Mouse (Mus musculus): ENCODE data around the gene Mknk1. TPM values are rescaled to one million over a fixed set of nuclear protein-coding genes. Genes with fewer than 3 reads are reported as not detected.

Mknk1 gene
- polyA plus RNA-seq, 1 experiment: 15.3 TPM

DNA sequence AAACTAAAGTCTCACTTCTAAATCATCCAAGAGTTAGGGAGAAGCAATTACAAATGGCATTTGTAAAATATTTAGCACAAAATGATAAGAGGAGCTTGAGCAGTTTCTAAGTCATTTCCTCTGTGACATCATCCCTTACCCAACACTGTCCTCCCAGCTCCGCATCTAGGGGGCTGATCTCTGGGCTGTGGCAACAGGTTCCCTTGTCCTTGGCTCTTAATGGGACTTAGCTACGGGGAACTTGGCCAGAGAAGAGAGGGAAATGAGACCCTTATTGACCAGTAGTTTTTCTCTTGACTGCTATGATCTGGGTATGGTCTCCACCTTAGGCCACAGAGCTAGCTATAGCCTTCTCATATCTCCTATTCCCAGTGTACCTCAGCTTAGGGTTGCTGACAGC is 13.7 kb upstream of the Mknk1 start:
- Histone ChIP-seq H3K36me3 (ENCODE audit: control insufficient read depth, insufficient read depth) (no peaks in the 10 kb centered on the region), H3ac (ENCODE audit: control insufficient read depth, insufficient read length, low read depth) (no peak overlapping the region), H3K27me3 (ENCODE audit: control insufficient read depth, insufficient read depth, insufficient read length) (no peaks in the 10 kb centered on the region), H3K79me2 (ENCODE audit: control insufficient read depth, insufficient read depth) (peaks cover 15% of the 10 kb centered on the region), H3K4me3 (ENCODE audit: insufficient read depth, poor library complexity, severe bottlenecking) (no peak overlapping the region), H3K79me3 (ENCODE audit: low read depth) (no peaks in the 10 kb centered on the region)
- TF ChIP-seq CTCF (IDR thresholded peaks at IDR 0.05; ENCODE audit: control insufficient read depth, insufficient read depth, insufficient read length) (no peak), MYOD1 (IDR thresholded peaks at IDR 0.05; ENCODE audit: control insufficient read depth, insufficient read length, low read depth) (no peak), FOSL1 (IDR thresholded peaks at IDR 0.05; ENCODE audit: insufficient read depth, low read length, poor library complexity, severe bottlenecking) (no peak), CEBPB (IDR thresholded peaks at IDR 0.05; ENCODE audit: low read depth) (no peak), MYOG (IDR thresholded peaks at IDR 0.05; ENCODE audit: control insufficient read depth, extremely low read depth, insufficient read length) (no peak), MAX (IDR thresholded peaks at IDR 0.05) (no peak), USF1 (IDR thresholded peaks at IDR 0.05; ENCODE audit: low read depth) (no peak)

DNA sequence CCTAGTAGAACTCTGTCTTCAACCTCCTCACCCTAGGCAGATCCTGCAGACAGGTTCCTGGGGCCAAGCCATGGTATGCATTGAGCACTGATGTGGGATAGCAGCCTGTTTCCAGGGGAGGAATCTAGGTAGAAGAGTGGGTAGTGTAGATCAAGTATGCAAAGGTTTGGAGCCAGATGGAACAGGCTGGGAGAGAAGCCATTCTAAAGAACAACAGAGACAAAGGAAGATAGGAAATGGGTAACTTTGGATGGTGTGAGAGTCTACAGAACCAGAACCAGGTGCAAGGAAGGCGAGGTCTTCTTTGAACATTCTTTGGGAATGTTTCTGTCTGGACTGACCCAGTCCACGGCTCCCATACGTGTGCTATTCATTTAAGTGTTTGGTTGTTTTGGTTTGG is 11.9 kb upstream of the Mknk1 start:
- Histone ChIP-seq H3K27me3 (ENCODE audit: control insufficient read depth, insufficient read depth, insufficient read length) (no peaks in the 10 kb centered on the region), H3K4me3 (ENCODE audit: insufficient read depth, poor library complexity, severe bottlenecking) (no peak overlapping the region), H3K79me2 (ENCODE audit: control insufficient read depth, insufficient read depth) (peaks cover 15% of the 10 kb centered on the region), H3K79me3 (ENCODE audit: low read depth) (no peaks in the 10 kb centered on the region), H3K36me3 (ENCODE audit: control insufficient read depth, insufficient read depth) (peaks cover 3% of the 10 kb centered on the region), H3ac (ENCODE audit: control insufficient read depth, insufficient read length, low read depth) (no peak overlapping the region)
- TF ChIP-seq USF1 (IDR thresholded peaks at IDR 0.05; ENCODE audit: low read depth) (no peak), FOSL1 (IDR thresholded peaks at IDR 0.05; ENCODE audit: insufficient read depth, low read length, poor library complexity, severe bottlenecking) (no peak), CEBPB (IDR thresholded peaks at IDR 0.05; ENCODE audit: low read depth) (no peak), CTCF (IDR thresholded peaks at IDR 0.05; ENCODE audit: control insufficient read depth, insufficient read depth, insufficient read length) (no peak), MYOD1 (IDR thresholded peaks at IDR 0.05; ENCODE audit: control insufficient read depth, insufficient read length, low read depth) (no peak), MAX (IDR thresholded peaks at IDR 0.05) (no peak), MYOG (IDR thresholded peaks at IDR 0.05; ENCODE audit: control insufficient read depth, extremely low read depth, insufficient read length) (no peak)

DNA sequence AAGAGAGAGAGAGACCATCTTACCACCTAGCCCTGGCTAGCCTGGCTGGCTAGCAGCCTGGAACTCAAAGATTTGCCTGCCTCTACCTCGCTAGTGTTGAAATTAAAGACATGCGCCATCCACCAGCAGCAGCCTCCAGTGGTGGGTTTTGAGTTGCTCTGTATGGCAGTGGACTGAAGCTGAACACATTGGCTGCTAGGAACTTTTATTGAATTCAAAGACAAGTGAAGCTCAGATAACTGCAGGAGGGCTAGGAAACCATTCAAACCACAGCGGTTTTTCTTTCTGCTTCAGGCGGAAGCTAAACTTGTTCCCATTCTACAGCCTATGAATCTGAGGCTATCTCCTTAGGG is 11.5 kb upstream of the Mknk1 start:
- no peaks in the 10 kb centered on the region for H3K79me3 ChIP-seq (ENCODE audit: low read depth)
- TF ChIP-seq MYOD1 (IDR thresholded peaks at IDR 0.05; ENCODE audit: control insufficient read depth, insufficient read length, low read depth): no peak
- H3ac ChIP-seq (ENCODE audit: control insufficient read depth, insufficient read length, low read depth): no peak overlapping the region
- no peaks in the 10 kb centered on the region for H3K27me3 ChIP-seq (ENCODE audit: control insufficient read depth, insufficient read depth, insufficient read length)
- peaks cover 3% of the 10 kb centered on the region for H3K36me3 ChIP-seq (ENCODE audit: control insufficient read depth, insufficient read depth)
- peak overlapping the region; percentile 79 for H3K4me3 ChIP-seq (ENCODE audit: insufficient read depth, poor library complexity, severe bottlenecking)
- peaks cover 15% of the 10 kb centered on the region for H3K79me2 ChIP-seq (ENCODE audit: control insufficient read depth, insufficient read depth)

DNA sequence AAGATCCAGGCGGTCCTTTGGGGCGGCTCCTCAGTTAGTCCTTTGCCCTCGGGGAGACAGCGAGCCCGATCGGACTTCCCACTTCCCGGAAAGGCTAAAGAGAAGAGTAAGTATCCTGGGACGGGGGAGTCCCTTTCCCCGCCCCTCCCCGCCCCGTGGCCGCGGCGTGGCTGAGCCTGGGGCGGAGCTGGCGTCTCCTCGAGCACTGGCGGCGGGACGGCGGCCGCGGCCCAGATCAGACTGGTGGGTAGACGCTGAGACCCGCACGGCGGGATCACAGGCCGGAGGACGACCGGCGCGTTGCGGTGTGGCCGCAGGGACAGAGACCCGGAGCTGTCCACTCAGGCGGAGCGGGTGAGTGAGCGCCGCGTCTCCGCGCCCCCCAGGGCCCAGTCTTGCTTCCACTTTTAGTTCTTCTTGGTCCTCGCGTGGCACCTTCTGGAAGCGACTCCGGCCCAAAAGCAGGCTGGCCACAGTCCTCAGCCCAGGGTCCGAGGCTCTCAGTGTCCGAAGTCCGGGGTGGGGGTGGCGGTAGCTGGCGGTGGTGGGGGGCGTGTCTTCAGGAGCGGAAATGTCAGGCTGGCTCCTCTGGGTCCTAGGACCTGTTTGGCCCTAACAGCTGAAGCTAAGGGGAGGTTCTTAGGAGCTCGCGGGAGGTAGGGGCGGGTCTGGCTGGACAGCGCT is 11.0 kb upstream of the Mknk1 start, which contains the start of gene Mob3c:
TSS of gene Mob3c (plus strand) at position 205 of the 684 bp plus-strand sequence.
- Histone ChIP-seq H3K79me2 (ENCODE audit: control insufficient read depth, insufficient read depth) (peaks cover 15% of the 10 kb centered on the region), H3K36me3 (ENCODE audit: control insufficient read depth, insufficient read depth) (peaks cover 3% of the 10 kb centered on the region), H3ac (ENCODE audit: control insufficient read depth, insufficient read length, low read depth) (peak within 1 kb of the TSS; percentile 96), H3K4me3 (ENCODE audit: insufficient read depth, poor library complexity, severe bottlenecking) (peak within 1 kb of the TSS; percentile 79), H3K79me3 (ENCODE audit: low read depth) (no peaks in the 10 kb centered on the region), H3K27me3 (ENCODE audit: control insufficient read depth, insufficient read depth, insufficient read length) (no peaks in the 10 kb centered on the region)
- TF ChIP-seq MAX (IDR thresholded peaks at IDR 0.05): no peak
- TF ChIP-seq MYOD1 (IDR thresholded peaks at IDR 0.05; ENCODE audit: control insufficient read depth, insufficient read length, low read depth): peak; percentile 72

DNA sequence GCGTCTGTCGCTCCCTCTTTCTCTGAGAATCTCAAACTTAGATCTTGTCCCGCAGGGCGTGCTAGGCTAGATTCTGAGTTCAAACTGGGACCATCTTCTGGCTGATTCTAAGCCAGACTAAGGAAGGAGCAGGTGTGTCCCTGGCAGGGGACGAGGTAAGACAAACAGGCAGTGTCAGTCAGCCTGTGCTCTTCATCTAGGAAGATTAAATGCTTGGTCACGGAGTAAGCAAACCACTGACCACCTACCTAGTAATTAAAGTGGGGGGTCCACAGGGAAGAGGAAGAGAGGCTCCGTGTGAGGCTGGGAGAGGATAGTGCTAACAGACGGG is 10.5 kb upstream of the Mknk1 start:
- Histone ChIP-seq H3K79me3 (ENCODE audit: low read depth) (no peaks in the 10 kb centered on the region), H3K27me3 (ENCODE audit: control insufficient read depth, insufficient read depth, insufficient read length) (no peaks in the 10 kb centered on the region), H3K79me2 (ENCODE audit: control insufficient read depth, insufficient read depth) (peaks cover 15% of the 10 kb centered on the region), H3K4me3 (ENCODE audit: insufficient read depth, poor library complexity, severe bottlenecking) (peak overlapping the region; percentile 79), H3ac (ENCODE audit: control insufficient read depth, insufficient read length, low read depth) (peak overlapping the region; percentile 68), H3K36me3 (ENCODE audit: control insufficient read depth, insufficient read depth) (peaks cover 4% of the 10 kb centered on the region)
- TF ChIP-seq CTCF (IDR thresholded peaks at IDR 0.05; ENCODE audit: control insufficient read depth, insufficient read depth, insufficient read length) (no peak), FOSL1 (IDR thresholded peaks at IDR 0.05; ENCODE audit: insufficient read depth, low read length, poor library complexity, severe bottlenecking) (no peak), MYOD1 (IDR thresholded peaks at IDR 0.05; ENCODE audit: control insufficient read depth, insufficient read length, low read depth) (no peak), CEBPB (IDR thresholded peaks at IDR 0.05; ENCODE audit: low read depth) (no peak), USF1 (IDR thresholded peaks at IDR 0.05; ENCODE audit: low read depth) (no peak), MYOG (IDR thresholded peaks at IDR 0.05; ENCODE audit: control insufficient read depth, extremely low read depth, insufficient read length) (no peak), MAX (IDR thresholded peaks at IDR 0.05) (no peak)

DNA sequence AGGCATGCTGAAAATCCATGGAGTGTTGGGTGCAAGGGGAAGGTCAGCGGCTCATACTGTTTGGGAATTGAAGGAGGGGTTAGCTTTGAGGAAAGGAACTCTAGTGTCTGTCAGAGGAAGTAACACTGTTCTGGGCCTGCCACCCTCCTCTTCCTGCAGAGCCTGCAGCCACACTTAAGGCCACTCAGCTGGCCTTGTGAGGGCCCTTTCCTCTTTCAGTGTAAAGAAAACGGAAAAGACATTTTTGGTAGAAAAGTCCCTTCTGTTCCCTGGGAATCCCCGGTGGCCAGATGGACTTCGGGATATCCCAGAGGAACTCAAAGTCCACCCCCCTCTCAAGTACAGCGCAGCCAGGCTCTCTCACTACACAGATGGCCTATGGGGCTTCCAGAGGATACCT is 8.5 kb upstream of the Mknk1 start:
- H3K79me3 ChIP-seq (ENCODE audit: low read depth): no peaks in the 10 kb centered on the region
- no peaks in the 10 kb centered on the region for H3K27me3 ChIP-seq (ENCODE audit: control insufficient read depth, insufficient read depth, insufficient read length)
- no peak overlapping the region for H3K4me3 ChIP-seq (ENCODE audit: insufficient read depth, poor library complexity, severe bottlenecking)
- TF ChIP-seq CTCF (IDR thresholded peaks at IDR 0.05; ENCODE audit: control insufficient read depth, insufficient read depth, insufficient read length) (no peak), MYOD1 (IDR thresholded peaks at IDR 0.05; ENCODE audit: control insufficient read depth, insufficient read length, low read depth) (no peak), CEBPB (IDR thresholded peaks at IDR 0.05; ENCODE audit: low read depth) (no peak), MAX (IDR thresholded peaks at IDR 0.05) (no peak), USF1 (IDR thresholded peaks at IDR 0.05; ENCODE audit: low read depth) (no peak), MYOG (IDR thresholded peaks at IDR 0.05; ENCODE audit: control insufficient read depth, extremely low read depth, insufficient read length) (no peak), FOSL1 (IDR thresholded peaks at IDR 0.05; ENCODE audit: insufficient read depth, low read length, poor library complexity, severe bottlenecking) (no peak)
- peaks cover 15% of the 10 kb centered on the region for H3K79me2 ChIP-seq (ENCODE audit: control insufficient read depth, insufficient read depth)
- H3K36me3 ChIP-seq (ENCODE audit: control insufficient read depth, insufficient read depth): peaks cover 20% of the 10 kb centered on the region
- no peak overlapping the region for H3ac ChIP-seq (ENCODE audit: control insufficient read depth, insufficient read length, low read depth)
